Mouse (Mus musculus): ENCODE measurements at regions not wholly inside any gene's neighbourhood (a gene's known extent, or its start where the extent isn't known, plus 50 kb on each side); places are given as distances from the start of the nearest gene placed in this dataset.

DNA sequence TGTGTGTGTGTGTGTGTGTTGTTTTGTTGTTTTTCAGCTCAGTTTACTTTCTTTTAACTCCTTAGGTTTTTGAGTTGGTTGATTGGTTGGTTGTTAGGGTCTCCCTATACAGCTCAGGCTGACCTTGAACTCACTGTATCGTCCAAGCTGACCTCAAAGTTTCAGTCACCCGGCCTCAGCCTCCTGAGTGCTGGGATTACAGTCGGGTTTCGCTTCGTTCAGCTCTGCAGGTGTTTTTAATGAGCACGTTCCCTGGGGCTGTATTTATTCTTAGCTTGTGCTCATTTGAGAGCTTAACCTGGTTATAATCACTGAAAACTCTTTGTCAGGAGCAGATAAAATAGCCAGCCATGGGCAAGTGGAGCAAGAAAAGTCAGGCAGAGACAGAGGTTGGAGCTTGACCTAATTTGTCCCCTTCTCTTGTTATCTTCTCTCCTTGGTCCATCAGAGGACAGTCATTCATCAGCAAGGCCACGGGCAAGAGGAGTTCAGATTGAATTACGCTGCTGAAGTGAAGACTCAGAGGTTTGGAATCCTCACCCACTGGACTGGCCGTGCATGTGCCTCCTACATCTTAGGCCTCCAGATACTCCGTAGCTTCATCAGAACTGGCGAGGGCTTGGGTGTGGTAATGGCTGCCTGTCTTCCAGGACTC is 120.5 kb upstream of the Jarid2 start:
- DNase-seq (ENCODE audit: low read depth): no peak

GRCm38 (mm10) chr13:44609606-44610005 is 119.7 kb upstream of the Jarid2 start:
- DNase-seq (ENCODE audit: low read depth): no peak

GRCm38 (mm10) chr13:44615696-44616095 is 113.6 kb upstream of the Jarid2 start:
- no peak for DNase-seq (ENCODE audit: low read depth)

- DNase-seq (ENCODE audit: low read depth): no peak
Observed at GRCm38 (mm10) chr13:44618368-44618767, 110.9 kb upstream of the Jarid2 start.

DNA sequence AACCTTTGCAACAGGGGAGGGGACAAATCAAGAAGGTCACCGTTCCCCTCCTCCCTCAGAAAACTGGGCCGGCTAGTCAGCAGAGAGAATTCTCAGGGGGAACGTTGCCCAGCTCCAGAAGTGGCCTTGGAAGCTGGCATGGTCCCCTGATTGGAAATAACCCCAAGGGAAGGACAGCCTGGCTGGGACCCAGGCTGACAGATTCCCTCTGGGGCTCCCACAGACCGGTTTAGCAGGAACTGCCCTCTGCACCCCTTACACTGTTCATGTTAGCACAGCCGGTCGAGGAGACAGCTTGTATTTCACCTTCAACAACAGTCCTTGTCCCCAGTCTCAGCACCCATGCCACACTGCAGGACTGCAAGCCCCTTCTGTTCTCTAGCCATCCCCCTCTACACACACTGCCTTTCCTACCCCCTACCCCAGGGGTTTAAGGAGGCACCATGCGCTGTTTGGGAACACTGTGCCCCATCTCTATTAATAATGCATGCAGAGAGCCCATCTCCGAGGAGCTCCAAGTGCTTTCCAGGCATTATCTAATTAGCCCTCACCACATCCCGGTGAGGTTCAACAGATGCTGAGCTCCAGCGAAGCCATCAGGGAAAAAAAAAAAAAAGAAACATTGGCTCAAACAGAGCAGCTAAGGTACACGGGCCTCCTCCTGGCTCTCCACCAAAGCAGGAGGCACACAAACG is 106.5 kb upstream of the Jarid2 start:
- no peak for DNase-seq (ENCODE audit: low read depth)

- no peak for DNase-seq (ENCODE audit: low read depth)
Observed at GRCm38 (mm10) chr13:44624716-44625115, 104.6 kb upstream of the Jarid2 start.

GRCm38 (mm10) chr13:44625792-44626191 is 103.5 kb upstream of the Jarid2 start:
- DNase-seq (ENCODE audit: low read depth): no peak

GRCm38 (mm10) chr13:44626806-44627205 is 102.5 kb upstream of the Jarid2 start:
- no peak for DNase-seq (ENCODE audit: low read depth)

DNA sequence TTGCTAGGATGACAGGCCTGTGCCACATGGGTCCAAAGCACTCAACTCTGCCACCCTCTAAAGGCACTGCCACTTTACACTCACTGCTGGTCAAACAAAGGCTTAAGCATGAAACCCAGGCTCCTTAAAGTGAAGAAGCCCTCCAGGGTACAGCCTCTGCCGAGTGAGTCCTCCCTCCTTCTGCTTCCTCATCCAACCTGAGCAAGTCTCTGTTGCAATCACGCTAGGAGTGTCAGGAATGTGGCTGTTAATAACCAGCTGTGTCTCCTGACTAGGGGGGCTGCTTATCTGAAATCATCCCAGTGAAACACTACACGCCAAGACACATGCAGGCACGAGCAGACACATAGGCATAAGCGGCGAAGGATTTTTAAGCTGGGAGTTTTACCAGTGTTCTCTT is 99.2 kb upstream of the Jarid2 start:
- no peak for DNase-seq (ENCODE audit: low read depth)

GRCm38 (mm10) chr13:44634616-44635015 is 94.7 kb upstream of the Jarid2 start:
- no peak for DNase-seq (ENCODE audit: low read depth)

GRCm38 (mm10) chr13:44635221-44636007 is 93.9 kb upstream of the Jarid2 start:
- no peak for DNase-seq (ENCODE audit: low read depth)

DNA sequence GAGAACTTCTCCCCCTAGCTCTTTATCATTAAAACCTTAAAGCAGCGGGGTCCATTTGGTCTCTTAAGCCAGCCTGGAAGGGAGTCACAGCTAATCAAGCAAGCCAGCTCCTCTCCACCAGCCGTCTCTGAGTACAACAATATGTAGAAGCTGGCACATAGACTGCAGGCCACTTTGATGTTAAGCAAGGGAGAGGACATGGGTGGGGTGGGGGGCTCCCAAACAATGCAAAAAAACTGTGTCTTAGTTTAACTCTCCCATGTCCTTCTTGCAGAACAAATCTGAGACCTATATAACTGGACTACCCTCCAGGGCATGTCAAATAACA is 93.3 kb upstream of the Jarid2 start:
- DNase-seq (ENCODE audit: low read depth): no peak

DNA sequence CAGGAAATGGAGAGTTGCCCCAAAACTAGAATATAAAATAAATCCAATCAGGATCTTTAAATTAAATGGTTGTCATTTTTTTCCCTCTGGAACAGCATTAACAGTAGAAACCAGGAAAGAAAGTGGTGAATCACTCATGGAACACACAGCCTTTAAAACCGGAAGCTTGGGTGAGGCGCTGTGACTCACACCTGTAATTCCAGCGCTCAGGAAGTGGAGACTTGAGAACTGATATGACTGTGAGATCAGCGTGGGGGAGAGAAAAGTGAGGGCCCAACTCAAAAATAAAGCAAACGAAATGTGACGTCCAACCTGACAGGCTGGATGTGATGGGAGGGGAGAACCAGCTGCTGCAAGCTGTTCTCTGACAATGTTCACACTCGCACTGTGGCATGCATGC is 86.9 kb upstream of the Jarid2 start:
- DNase-seq (ENCODE audit: low read depth): peak; percentile 51

GRCm38 (mm10) chr13:44650052-44650451 is 79.2 kb upstream of the Jarid2 start:
- DNase-seq (ENCODE audit: low read depth): no peak

DNA sequence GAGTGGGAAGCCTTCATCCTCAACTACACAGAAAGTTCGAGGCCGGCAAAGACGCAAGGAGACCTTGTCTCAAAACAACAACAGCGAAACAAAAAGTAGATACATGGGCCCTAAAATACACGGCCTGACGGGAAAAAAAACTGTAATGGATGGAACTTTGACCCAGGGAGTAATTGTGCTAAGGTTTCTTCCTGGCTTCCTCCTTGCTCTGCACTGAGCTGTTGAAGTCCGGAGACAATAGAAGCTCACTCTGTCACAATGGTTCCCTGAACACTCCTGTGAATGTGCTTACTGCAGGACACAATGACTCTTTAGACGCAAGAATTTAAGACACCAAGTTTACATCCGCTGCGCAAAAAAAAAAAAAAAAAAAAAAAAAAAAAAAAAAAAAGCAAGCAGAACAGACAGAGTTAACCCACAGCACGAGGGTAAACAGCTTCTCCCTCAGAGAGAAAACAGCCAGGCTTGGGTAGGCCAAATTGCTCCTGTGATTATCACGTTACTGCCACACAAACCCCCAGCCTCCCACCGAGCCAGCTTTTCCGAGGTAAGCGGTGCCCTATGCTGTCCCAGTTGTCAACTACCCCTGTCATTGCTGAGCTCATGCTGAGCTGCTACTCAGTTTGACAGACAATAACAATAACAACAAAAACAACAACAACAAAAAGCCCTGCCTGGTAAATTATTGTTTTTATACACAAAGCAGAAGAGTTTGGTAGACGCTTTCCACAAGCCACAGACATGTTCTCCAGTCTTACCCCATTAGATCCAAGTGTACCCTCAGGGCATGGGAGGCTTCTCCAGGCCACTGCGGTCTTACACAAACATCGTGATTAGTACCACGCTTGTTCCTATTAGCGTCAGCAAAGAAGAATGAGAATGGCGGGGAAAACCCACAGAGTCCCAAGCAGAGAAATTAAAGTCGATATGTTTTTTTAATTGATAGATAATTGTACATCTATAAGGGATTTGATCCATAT is 77.7 kb upstream of the Jarid2 start:
- no peak for DNase-seq (ENCODE audit: low read depth)

DNA sequence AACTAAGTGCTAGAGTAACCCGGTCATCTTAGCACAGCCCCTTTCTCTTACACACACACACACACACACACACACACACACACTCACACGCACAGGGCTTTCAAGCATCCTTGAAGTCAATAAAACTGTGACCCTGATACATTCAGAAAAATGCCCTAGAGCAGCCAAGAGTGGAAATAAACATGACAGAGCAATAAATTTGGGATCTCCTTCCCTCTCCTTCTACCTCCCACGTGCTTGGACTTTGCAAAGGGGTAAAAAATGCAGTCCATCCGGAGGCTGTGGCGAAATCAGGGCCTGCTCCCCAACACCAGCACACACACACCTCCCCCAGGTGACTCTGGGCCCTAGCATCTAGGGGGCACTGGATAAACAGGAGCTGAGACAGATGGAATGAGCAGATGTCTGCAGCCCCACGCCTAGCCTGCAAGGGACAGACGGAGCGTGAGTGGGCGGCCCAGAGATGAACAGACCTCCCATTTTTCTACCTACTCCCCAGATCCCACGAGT is 71.3 kb upstream of the Jarid2 start:
- no peak for DNase-seq (ENCODE audit: low read depth)

- peak; percentile 89 for DNase-seq (ENCODE audit: low read depth)
Observed at GRCm38 (mm10) chr13:44659861-44660260, 69.4 kb upstream of the Jarid2 start.

GRCm38 (mm10) chr13:44663062-44663461 is 66.2 kb upstream of the Jarid2 start:
- no peak for DNase-seq (ENCODE audit: low read depth)

DNA sequence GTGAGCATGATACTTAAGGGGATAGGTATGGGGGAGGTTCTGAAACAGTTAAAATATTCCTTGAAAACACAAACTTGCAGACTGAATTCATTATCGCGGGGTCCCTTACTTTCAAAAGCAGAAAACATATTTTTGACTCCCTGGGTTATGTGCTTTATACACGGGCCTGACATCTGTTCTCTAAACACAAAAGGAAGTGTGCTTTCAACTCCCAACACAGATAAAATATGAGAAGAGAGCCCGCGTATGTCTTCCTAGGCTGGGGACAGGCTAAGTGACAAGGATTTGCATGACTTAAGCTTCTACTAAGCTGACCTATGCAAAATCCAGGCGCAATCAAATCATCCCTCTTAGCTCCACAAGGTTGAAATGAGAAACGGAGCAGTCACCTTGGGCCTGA is 65.5 kb upstream of the Jarid2 start:
- DNase-seq (ENCODE audit: low read depth): no peak

DNA sequence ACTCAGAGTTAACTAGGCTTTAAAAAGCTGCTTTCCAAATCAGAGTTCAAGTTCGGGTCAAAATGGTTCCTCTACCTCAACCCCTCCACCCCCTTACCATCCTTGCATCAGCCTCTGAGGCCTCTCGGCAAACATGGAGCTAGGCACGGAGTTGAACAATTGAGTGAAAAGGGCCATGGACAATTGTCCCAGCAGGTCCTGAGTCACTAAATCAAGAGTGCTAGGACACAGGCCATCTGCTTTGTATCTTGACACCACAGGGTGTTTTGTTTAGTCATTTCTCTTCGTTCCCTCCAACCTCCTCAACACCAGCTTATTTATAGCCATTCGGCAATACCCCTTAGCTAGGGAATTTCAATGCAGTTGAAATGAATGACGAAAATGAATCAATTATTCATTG is 59.5 kb upstream of the Jarid2 start:
- DNase-seq (ENCODE audit: low read depth): no peak

GRCm38 (mm10) chr13:44673337-44673966 is 55.8 kb upstream of the Jarid2 start:
- peak; percentile 79 for DNase-seq (ENCODE audit: low read depth)
